Mouse (Mus musculus) embryonic facial prominence, embryonic 14.5 days (tissue): Measurements from ENCODE around the gene C2cd2. TPM values are rescaled to one million over a fixed set of nuclear protein-coding genes. Genes with fewer than 3 reads are reported as not detected.
A peak's percentile ranks its signal among the peaks of the same experiment; 100 is the strongest.

Experiments used
- ATAC-seq: fragments of 200-750 bp; cut with Nextera tagmentation; 2 replicates; pipeline ENCODE4 v1.8.0; 2017; ENCODE audit warnings: low read depth, moderate number of reproducible peaks, moderate TSS enrichment
- DNase-seq: peaks from one replicate; pipeline ENCODE4 v3.0.0-alpha.2; 2015; ENCODE audit warnings: low spot score
- H3K27ac ChIP-seq: fragments of 300-500 bp; sonication (generic); replicated peaks from 2 replicates; pipeline ENCODE4 v1.5.1; 2014; ENCODE audit warnings: low read depth, mild to moderate bottlenecking, low read length, moderate library complexity
- H3K27me3 ChIP-seq: fragments of 300-500 bp; sonication (generic); replicated peaks from 2 replicates; pipeline ENCODE4 v1.6.1; 2014; ENCODE audit warnings: low read length; ENCODE audit not compliant: control insufficient read depth, insufficient read depth
- H3K36me3 ChIP-seq: fragments of 300-500 bp; sonication (generic); 2 replicates; pipeline ENCODE4 v1.6.1; 2014; ENCODE audit warnings: low read length, mixed read lengths; ENCODE audit not compliant: control insufficient read depth, insufficient read depth
- H3K4me1 ChIP-seq: fragments of 300-500 bp; sonication (generic); 2 replicates; pipeline ENCODE4 v1.6.1; 2014; ENCODE audit warnings: antibody characterized with exemption, low read length; ENCODE audit not compliant: control insufficient read depth, insufficient read depth
- H3K4me2 ChIP-seq: fragments of 300-500 bp; sonication (generic); 2 replicates; pipeline ENCODE4 v1.6.1; 2014; ENCODE audit warnings: low read depth, mild to moderate bottlenecking, low read length, moderate library complexity, mixed read lengths
- H3K4me3 ChIP-seq: fragments of 300-500 bp; sonication (generic); 2 replicates; pipeline ENCODE4 v1.5.1; 2014; ENCODE audit warnings: low read depth, mild to moderate bottlenecking, low read length
- H3K9ac ChIP-seq: fragments of 300-500 bp; sonication (generic); 2 replicates; pipeline ENCODE4 v1.6.1; 2014; ENCODE audit warnings: low read depth, mild to moderate bottlenecking, low read length, moderate library complexity, mixed read lengths
- H3K9me3 ChIP-seq: fragments of 300-500 bp; sonication (generic); 2 replicates; pipeline ENCODE4 v1.6.1; 2016; ENCODE audit warnings: low read length; ENCODE audit not compliant: control insufficient read depth
- WGBS: fragments of 180-500 bp; shearing (Covaris S2); extraction: QIAGEN DNeasy Blood & Tissue Kit; methylation state at CpG from one replicate; pipeline ENCODE4 v1.1.7; 2014; 5-methylcytosine and 5-hydroxymethylcytosine counted together
- polyA plus RNA-seq: library from polyadenylated mRNA; unstranded; fragments of >200 nt; fragmentation: Nextera tagmentation; extraction: Ambion mirVana; gene quantifications from 2 replicates; pipeline ENCODE4 v1.2.1, GENCODE M21; 2014

C2cd2 gene
- polyA plus RNA-seq, 1 experiment from 2014 or later, result 24.5 TPM

DNA sequence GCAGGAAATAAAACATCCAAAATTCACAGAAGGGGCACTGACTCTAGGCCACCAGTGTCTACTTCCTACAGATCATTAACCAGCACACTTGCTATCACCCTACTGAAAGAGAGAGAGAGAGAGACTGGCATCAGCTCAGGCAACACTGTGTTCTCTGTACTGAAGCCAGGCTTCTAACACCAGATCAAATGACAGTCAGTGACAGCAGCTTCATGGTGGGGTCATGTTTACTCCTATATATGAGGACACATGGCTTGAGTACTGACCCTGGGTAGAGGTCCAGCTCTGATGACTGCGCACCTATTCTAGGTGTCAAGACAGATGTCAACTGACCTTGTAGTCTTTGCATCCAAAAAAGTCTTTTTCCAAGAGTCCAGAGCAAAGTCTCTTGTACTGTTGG lies 41.8 kb downstream of the C2cd2 start:
- Histone ChIP-seq H3K4me2 (no peak overlapping the region), H3K36me3 (no peaks in the 10 kb centered on the region), H3K9me3 (no peaks in the 10 kb centered on the region), H3K4me1 (peaks cover 5% of the 10 kb centered on the region; the same call in 1 of the 2 replicates), H3K27me3 (no peaks in the 10 kb centered on the region), H3K27ac (no peak overlapping the region), H3K4me3 (no peak overlapping the region), H3K9ac (no peak overlapping the region)
- no peak for DNase-seq
- no peak for ATAC-seq
- WGBS, result 96% methylated on average over 1 of the region's 1 CpGs

DNA sequence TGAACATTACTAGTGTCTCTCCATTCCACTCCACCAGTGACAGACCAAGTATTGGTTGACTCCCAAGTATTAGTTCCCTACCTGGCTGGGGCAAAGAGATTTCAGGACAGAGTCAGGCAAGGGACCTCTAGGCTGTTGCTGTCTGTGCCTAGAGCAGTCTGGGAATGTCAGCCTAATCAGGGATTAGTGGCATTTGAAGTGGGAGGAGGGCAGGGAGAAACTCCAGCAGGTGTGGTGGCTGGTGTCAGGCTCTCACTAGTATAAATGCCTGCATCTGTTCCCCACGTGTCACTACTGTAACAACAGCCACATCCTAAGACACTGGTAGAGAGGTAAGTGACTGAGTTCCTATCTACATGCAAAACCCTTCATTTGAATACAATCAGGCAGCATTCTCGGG lies 42.6 kb downstream of the C2cd2 start:
- Histone ChIP-seq H3K9ac (no peak overlapping the region), H3K36me3 (no peaks in the 10 kb centered on the region), H3K27ac (no peak overlapping the region), H3K4me2 (no peak overlapping the region), H3K27me3 (no peaks in the 10 kb centered on the region), H3K4me3 (no peak overlapping the region), H3K4me1 (peaks cover 5% of the 10 kb centered on the region; the same call in 1 of the 2 replicates), H3K9me3 (no peaks in the 10 kb centered on the region)
- WGBS, result 21% methylated on average over 2 of the region's 2 CpGs
- ATAC-seq, result no peak
- peak; percentile 7 for DNase-seq

DNA sequence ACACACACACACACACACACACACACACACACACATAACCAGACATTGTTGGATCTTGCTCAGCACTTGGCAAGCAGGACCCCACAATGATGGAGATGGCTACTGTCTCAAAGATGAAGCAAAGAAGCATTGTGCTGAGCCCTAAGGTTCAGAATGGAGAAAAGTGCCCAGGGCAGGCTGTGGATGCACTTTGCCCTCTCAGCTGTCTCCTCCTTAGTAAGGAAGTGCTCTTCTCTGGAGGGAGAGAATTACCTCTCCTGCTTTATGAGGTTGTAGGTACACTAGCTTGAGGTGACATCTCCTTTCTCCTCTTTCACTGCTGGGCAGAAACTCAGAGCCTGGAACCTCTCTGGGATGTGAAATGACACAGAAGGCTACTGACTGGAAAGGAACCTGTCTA lies 49.5 kb downstream of the C2cd2 start:
- Histone ChIP-seq H3K36me3 (no peaks in the 10 kb centered on the region), H3K27ac (no peak overlapping the region), H3K4me3 (no peak overlapping the region), H3K4me2 (no peak overlapping the region), H3K4me1 (no peaks in the 10 kb centered on the region), H3K9me3 (no peaks in the 10 kb centered on the region), H3K9ac (no peak overlapping the region), H3K27me3 (no peaks in the 10 kb centered on the region)
- no peak for ATAC-seq
- DNase-seq, result no peak

DNA sequence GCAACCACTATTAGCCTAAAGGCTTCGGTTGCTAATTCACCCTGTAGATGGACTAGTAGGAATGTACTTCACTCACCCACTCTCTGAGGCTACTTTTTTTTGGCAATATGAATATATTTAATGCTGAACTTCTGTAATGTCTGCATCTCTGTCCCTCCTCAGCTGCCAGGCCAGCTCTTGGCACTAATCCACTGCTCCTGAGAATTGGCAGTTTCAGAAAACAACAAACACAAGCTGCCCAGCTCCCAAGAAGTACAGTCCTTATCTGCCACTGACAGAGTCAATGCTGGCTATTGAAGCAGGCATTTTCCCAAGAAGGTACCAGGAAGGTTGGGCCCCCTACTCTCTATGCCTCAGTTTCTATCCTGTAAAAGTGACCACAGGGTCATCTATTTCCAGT lies 53.0 kb downstream of the C2cd2 start:
- H3K36me3 ChIP-seq, result no peaks in the 10 kb centered on the region
- no peak overlapping the region for H3K4me2 ChIP-seq
- no peak for DNase-seq
- no peaks in the 10 kb centered on the region for H3K4me1 ChIP-seq
- ATAC-seq, result no peak
- H3K9ac ChIP-seq, result no peak overlapping the region
- no peaks in the 10 kb centered on the region for H3K9me3 ChIP-seq
- no peak overlapping the region for H3K27ac ChIP-seq
- H3K27me3 ChIP-seq, result no peaks in the 10 kb centered on the region
- no peak overlapping the region for H3K4me3 ChIP-seq
- WGBS, result 95% methylated on average over 1 of the region's 1 CpGs

DNA sequence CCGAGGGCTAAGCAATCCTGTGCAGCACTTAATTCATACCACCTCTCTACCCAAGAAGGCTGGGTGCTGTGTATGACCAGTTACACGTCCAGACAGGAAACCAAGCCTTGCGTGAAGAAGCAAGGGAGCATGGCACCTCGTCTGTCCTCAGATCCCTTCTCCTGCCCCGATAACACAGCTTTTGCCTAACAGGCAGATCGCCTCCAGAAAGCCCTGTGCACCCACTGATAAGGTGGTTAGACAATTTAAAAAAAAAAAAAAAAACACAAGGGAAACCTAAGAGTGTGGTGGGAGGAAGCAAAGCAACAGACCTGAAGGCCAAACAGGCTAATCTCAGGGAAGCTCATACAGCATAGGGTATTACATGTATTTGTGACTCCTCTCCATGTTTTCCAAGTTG lies 54.9 kb downstream of the C2cd2 start:
- no peak overlapping the region for H3K9ac ChIP-seq
- H3K4me3 ChIP-seq, result no peak overlapping the region
- no peak overlapping the region for H3K27ac ChIP-seq
- no peak for ATAC-seq
- 83% methylated on average over 6 of the region's 6 CpGs for WGBS
- DNase-seq, result no peak
- no peaks in the 10 kb centered on the region for H3K9me3 ChIP-seq
- no peak overlapping the region for H3K4me2 ChIP-seq
- H3K36me3 ChIP-seq, result no peaks in the 10 kb centered on the region
- H3K4me1 ChIP-seq, result no peaks in the 10 kb centered on the region
- no peaks in the 10 kb centered on the region for H3K27me3 ChIP-seq

DNA sequence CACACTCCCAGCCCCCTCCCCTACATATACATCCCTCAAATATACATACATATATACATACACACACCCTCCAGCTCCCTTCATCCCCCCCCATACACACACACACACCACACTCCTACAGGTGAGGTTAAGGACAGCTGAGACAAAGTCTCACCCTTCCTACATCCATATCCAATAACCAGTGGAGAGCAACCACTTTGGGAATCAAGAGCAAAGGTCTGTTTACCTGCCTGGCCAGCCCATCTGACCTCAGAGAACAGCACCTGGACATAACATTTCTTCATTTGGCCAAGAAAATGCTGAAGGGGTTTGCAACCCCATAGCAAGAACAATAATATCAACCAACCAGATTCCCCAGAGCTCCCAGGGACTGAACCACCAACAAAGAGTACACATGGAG lies 56.1 kb downstream of the C2cd2 start:
- no peaks in the 10 kb centered on the region for H3K36me3 ChIP-seq
- no peak overlapping the region for H3K4me2 ChIP-seq
- DNase-seq (no peak), ATAC-seq (no peak)
- no peak overlapping the region for H3K9ac ChIP-seq
- H3K27ac ChIP-seq, result no peak overlapping the region
- H3K4me3 ChIP-seq, result no peak overlapping the region
- H3K9me3 ChIP-seq, result no peaks in the 10 kb centered on the region
- no peaks in the 10 kb centered on the region for H3K4me1 ChIP-seq
- no peaks in the 10 kb centered on the region for H3K27me3 ChIP-seq

DNA sequence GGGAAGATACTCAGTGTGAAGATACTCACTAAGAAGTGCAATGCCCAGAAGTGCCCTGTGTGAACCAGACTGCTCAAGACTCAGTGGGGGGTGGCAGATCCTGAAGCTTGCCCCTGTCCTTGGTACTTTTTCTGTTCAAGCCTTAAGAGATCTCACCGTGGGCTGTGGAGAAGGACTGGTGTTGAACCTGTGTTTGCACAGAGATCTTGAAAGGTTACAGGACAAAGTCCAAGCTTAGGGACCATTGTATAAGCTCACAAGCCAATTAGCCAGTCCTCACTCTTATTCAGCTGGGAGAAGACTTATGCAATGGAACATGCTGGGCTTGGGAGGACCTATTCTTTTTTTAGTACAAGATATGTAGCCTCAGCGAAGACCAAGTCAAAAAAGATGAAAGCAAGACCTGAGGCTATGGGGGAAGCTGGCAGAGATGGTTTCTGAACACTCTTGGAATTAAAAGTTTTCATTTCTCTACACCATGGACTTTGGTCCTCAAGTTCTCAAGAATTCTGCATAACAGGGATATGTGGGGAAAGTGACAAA lies 56.9 kb downstream of the C2cd2 start:
- Histone ChIP-seq H3K4me2 (no peak overlapping the region), H3K27me3 (no peaks in the 10 kb centered on the region), H3K4me3 (no peak overlapping the region), H3K36me3 (no peaks in the 10 kb centered on the region), H3K27ac (no peak overlapping the region), H3K9ac (no peak overlapping the region), H3K4me1 (no peaks in the 10 kb centered on the region), H3K9me3 (no peaks in the 10 kb centered on the region)
- no peak for DNase-seq
- WGBS, result 58% methylated on average over 2 of the region's 2 CpGs
- ATAC-seq, result no peak

DNA sequence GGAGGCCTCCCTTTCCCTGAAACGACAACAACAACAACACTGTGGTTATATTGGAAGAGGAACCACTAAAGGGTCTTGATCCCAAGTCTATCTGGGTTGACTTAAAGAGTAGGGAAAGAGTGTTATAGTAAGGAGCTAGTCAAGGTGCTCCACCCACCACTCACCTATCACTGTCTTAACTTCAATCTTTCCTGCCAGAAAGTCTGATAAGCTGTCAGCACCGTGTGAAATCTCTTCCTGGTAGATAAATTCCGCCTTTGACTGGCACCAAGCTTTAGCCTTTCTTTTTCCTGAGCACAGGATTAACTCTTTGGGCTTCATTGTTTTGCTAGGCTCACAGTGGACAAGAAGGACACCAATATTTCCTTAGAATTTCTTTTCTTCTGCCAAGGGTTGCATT lies 58.4 kb downstream of the C2cd2 start:
- H3K27ac ChIP-seq, result no peak overlapping the region
- H3K36me3 ChIP-seq, result no peaks in the 10 kb centered on the region
- no peaks in the 10 kb centered on the region for H3K4me1 ChIP-seq
- no peaks in the 10 kb centered on the region for H3K27me3 ChIP-seq
- 80% methylated on average over 3 of the region's 3 CpGs for WGBS
- no peaks in the 10 kb centered on the region for H3K9me3 ChIP-seq
- H3K4me3 ChIP-seq, result no peak overlapping the region
- ATAC-seq (no peak), DNase-seq (no peak)
- no peak overlapping the region for H3K4me2 ChIP-seq
- H3K9ac ChIP-seq, result no peak overlapping the region

DNA sequence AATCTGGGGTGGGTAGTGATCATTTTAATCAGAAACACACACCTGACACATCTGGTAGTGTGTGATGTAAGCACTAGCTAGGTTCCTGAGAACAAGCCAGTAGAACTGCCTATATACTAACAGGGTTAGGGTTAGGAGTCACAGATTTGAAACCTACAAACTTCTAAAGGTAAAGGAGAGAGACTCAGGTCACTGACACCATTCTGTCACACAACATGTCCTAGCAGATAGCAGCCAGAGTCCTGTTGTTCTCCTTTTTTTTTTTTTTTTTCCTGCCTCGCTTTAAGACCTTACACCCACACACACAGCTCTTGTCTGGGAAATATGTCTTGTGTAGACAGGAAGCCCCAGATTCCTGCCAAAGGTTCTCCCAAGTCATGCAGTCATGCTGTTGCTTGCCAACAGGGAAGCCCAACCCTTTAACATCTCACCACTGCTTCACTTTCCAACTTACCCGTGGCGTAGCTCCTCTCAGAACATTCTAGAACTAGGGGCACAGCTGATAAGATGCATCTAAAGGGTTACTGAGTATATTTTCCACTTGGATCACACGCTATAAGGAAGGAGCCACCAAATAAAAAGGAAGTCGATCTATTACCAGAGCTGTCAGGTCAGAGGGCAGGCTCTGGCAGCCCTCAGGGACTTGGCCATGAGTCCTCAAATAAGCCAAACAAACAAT lies 64.9 kb downstream of the C2cd2 start:
- H3K4me3 ChIP-seq, result no peak overlapping the region
- H3K4me2 ChIP-seq, result no peak overlapping the region
- H3K4me1 ChIP-seq, result no peaks in the 10 kb centered on the region
- ATAC-seq (no peak), DNase-seq (peak; percentile 78)
- no peak overlapping the region for H3K9ac ChIP-seq
- no peaks in the 10 kb centered on the region for H3K9me3 ChIP-seq
- no peak overlapping the region for H3K27ac ChIP-seq
- H3K27me3 ChIP-seq, result no peaks in the 10 kb centered on the region
- 60% methylated on average over 5 of the region's 5 CpGs for WGBS
- H3K36me3 ChIP-seq, result no peaks in the 10 kb centered on the region
